Mouse (Mus musculus) megakaryocyte, embryonic 14.5 days (primary cell): ENCODE measurements around the gene Kmt2b.

Experiments used
- FLI1 ChIP-seq: IDR thresholded peaks from 2 replicates; pipeline ENCODE4 v1.6.1; 2012; ENCODE audit warnings: low read length, inconsistent platforms, mixed read lengths
- GATA1 ChIP-seq: IDR thresholded peaks from 3 replicates; pipeline ENCODE4 v1.6.1; 2012; ENCODE audit warnings: mixed read lengths, low read length, inconsistent platforms, borderline replicate concordance

- TF ChIP-seq GATA1 (no peak), FLI1 (no peak)
These were observed 38.1 kb upstream of the Kmt2b start for GRCm38 (mm10) chr7:30626647-30627046.
